Mouse (Mus musculus) lung, postnatal 0 days (tissue): Measurements from ENCODE around the gene Arpc2.

ENCODE experiments used
- CTCF ChIP-seq: IDR thresholded peaks from 2 replicates; pipeline ENCODE4 v1.5.1; 2016; ENCODE audit warnings: antibody characterized with exemption, mild to moderate bottlenecking
- EP300 ChIP-seq: IDR thresholded peaks from 2 replicates; pipeline ENCODE4 v1.6.1; 2016; ENCODE audit warnings: antibody characterized with exemption, mild to moderate bottlenecking, control low read depth

GRCm38 (mm10) chr1:74239618-74240017 lies 3.7 kb downstream of the Arpc2 start:
- no peak for TF ChIP-seq CTCF
- TF ChIP-seq EP300: no peak
